Mouse (Mus musculus) MEL (cell line): ENCODE measurements around the gene Ctcf.

Experiments used
- CTCF ChIP-seq, 3 experiments: IDR thresholded peaks in 2 of 3; conservative IDR thresholded peaks in 1 of 3; 2 replicates each; pipeline ENCODE4 v1.5.1; 2011 to 2012; ENCODE audit warnings: low read length in 3 of 3, low read depth in 2 of 3, mild to moderate bottlenecking in 2 of 3, improper control_type of control experiment in 1 of 3, inconsistent platforms in 1 of 3, mixed read lengths in 1 of 3, moderate library complexity in 1 of 3; ENCODE audit not compliant: control insufficient read depth in 1 of 3, insufficient read depth in 1 of 3, poor library complexity in 1 of 3, severe bottlenecking in 1 of 3
- TBP ChIP-seq: IDR thresholded peaks from 2 replicates; pipeline ENCODE4 v1.8.0; 2011; ENCODE audit warnings: low read depth, low read length, improper control_type of control experiment

- TF ChIP-seq CTCF (IDR thresholded peaks at IDR 0.05 in 2 of 3, conservative IDR thresholded peaks at IDR 0.05 in 1 of 3; ENCODE audit: control insufficient read depth in 1 of 3, insufficient read depth in 1 of 3, low read depth in 2 of 3, low read length in 3 of 3, poor library complexity in 1 of 3, severe bottlenecking in 1 of 3) (no peak), TBP (no peak)
These were observed 887 bp upstream of the Ctcf start for GRCm38 (mm10) chr8:105635481-105635880.
